Mouse (Mus musculus) intestine, postnatal 0 days (tissue): ENCODE measurements around the gene Ankfy1. TPM values are rescaled to one million over a fixed set of nuclear protein-coding genes. Genes with fewer than 3 reads are reported as not detected.

Source experiments
- ATAC-seq: fragments of 200-750 bp; cut with Nextera tagmentation; 2 replicates; pipeline ENCODE4 v1.8.0; 2017; ENCODE audit warnings: mild to moderate bottlenecking, moderate TSS enrichment, moderate library complexity
- H3K27ac ChIP-seq: fragments of 300-500 bp; sonication (generic); 2 replicates; pipeline ENCODE4 v1.5.1; 2014; ENCODE audit warnings: mild to moderate bottlenecking, low read depth, low read length, moderate library complexity
- H3K27me3 ChIP-seq: fragments of 300-500 bp; sonication (generic); replicated peaks from 2 replicates; pipeline ENCODE4 v1.6.1; 2014; ENCODE audit warnings: low read length, mixed read lengths; ENCODE audit not compliant: control insufficient read depth, insufficient read depth
- H3K36me3 ChIP-seq: fragments of 300-500 bp; sonication (generic); 2 replicates; pipeline ENCODE4 v1.6.1; 2014; ENCODE audit warnings: mild to moderate bottlenecking, moderate library complexity; ENCODE audit not compliant: control insufficient read depth, insufficient read depth
- H3K4me1 ChIP-seq: fragments of 300-500 bp; sonication (generic); replicated peaks from 2 replicates; pipeline ENCODE4 v1.6.1; 2014; ENCODE audit warnings: antibody characterized with exemption, low read length, mixed read lengths; ENCODE audit not compliant: control insufficient read depth, insufficient read depth
- H3K4me2 ChIP-seq: fragments of 300-500 bp; sonication (generic); replicated peaks from 2 replicates; pipeline ENCODE4 v1.6.1; 2014; ENCODE audit warnings: low read depth, mild to moderate bottlenecking, moderate library complexity
- H3K4me3 ChIP-seq: fragments of 300-500 bp; sonication (generic); 2 replicates; pipeline ENCODE4 v1.5.1; 2014; ENCODE audit warnings: low read depth, low read length
- H3K9ac ChIP-seq: fragments of 300-500 bp; sonication (generic); 2 replicates; pipeline ENCODE4 v1.6.1; 2014; ENCODE audit warnings: mild to moderate bottlenecking, low read depth, low read length
- H3K9me3 ChIP-seq: fragments of 300-500 bp; sonication (generic); 2 replicates; pipeline ENCODE4 v1.6.1; 2016; ENCODE audit warnings: mixed run types; ENCODE audit not compliant: control insufficient read depth
- CTCF ChIP-seq: sonication (generic); IDR thresholded peaks from 2 replicates; pipeline ENCODE4 v1.5.1; 2016; ENCODE audit warnings: low read depth, mild to moderate bottlenecking, control low read depth, antibody characterized with exemption, moderate library complexity
- WGBS: fragments of 180-500 bp; shearing (Covaris S2); extraction: QIAGEN DNeasy Blood & Tissue Kit; methylation state at CpG from one replicate; pipeline ENCODE4 v1.1.7; 2014; 5-methylcytosine and 5-hydroxymethylcytosine counted together
- polyA plus RNA-seq: library from polyadenylated mRNA; unstranded; fragments of >200 nt; fragmentation: Nextera tagmentation; extraction: Ambion mirVana; gene quantifications from 2 replicates; pipeline ENCODE4 v1.2.1, GENCODE M21; 2015

The Ankfy1 gene
- polyA plus RNA-seq, 1 experiment from 2014 or later = 8.3 TPM

GRCm38 (mm10) chr11:72683402-72683801, 6.4 kb upstream of the Ankfy1 start:
- H3K9ac ChIP-seq = no peak overlapping the region
- no peak overlapping the region for H3K4me3 ChIP-seq
- H3K9me3 ChIP-seq = no peaks in the 10 kb centered on the region
- no peak for TF ChIP-seq CTCF
- 0 out of 2 replicates have a peak, but pooled peaks cover 7% of the 10 kb centered on the region for H3K36me3 ChIP-seq
- no peaks in the 10 kb centered on the region for H3K4me1 ChIP-seq
- no peak overlapping the region for H3K27ac ChIP-seq
- no peak overlapping the region for H3K4me2 ChIP-seq
- H3K27me3 ChIP-seq = no peaks in the 10 kb centered on the region
- no peak for ATAC-seq
- 96% methylated on average over 2 of the region's 2 CpGs for WGBS

GRCm38 (mm10) chr11:72686697-72687096, 3.1 kb upstream of the Ankfy1 start:
- no peak for ATAC-seq
- peaks cover 3% of the 10 kb centered on the region; the same call in 1 of the 2 replicates for H3K36me3 ChIP-seq
- no peaks in the 10 kb centered on the region for H3K9me3 ChIP-seq
- H3K27ac ChIP-seq = no peak overlapping the region
- 0 out of 2 replicates have a peak, but pooled peaks cover 6% of the 10 kb centered on the region for H3K4me1 ChIP-seq
- no peak overlapping the region for H3K9ac ChIP-seq
- H3K27me3 ChIP-seq = no peaks in the 10 kb centered on the region
- no peak for TF ChIP-seq CTCF
- H3K4me2 ChIP-seq = no peak overlapping the region
- H3K4me3 ChIP-seq = no peak overlapping the region

GRCm38 (mm10) chr11:72688242-72688641, 1.6 kb upstream of the Ankfy1 start:
- Histone ChIP-seq H3K9me3 (no peaks in the 10 kb centered on the region), H3K36me3 (peaks cover 3% of the 10 kb centered on the region; the same call in 1 of the 2 replicates), H3K27me3 (no peaks in the 10 kb centered on the region), H3K4me2 (no peak overlapping the region), H3K27ac (no peak overlapping the region), H3K4me1 (0 out of 2 replicates have a peak, but pooled peaks cover 6% of the 10 kb centered on the region), H3K4me3 (no peak overlapping the region), H3K9ac (no peak overlapping the region)
- no peak for ATAC-seq
- WGBS = 17% methylated on average over 5 of the region's 5 CpGs
- no peak for TF ChIP-seq CTCF

- 48% methylated on average over 3 of the region's 3 CpGs for WGBS
- no peaks in the 10 kb centered on the region for H3K27me3 ChIP-seq
- peak overlapping the region; percentile 78; the same call in 1 of the 2 replicates for H3K9ac ChIP-seq
- H3K9me3 ChIP-seq = no peaks in the 10 kb centered on the region
- peak overlapping the region; percentile 95 for H3K4me3 ChIP-seq
- no peak overlapping the region for H3K27ac ChIP-seq
- TF ChIP-seq CTCF = no peak
- H3K4me2 ChIP-seq = peak overlapping the region; percentile 68
- no peak for ATAC-seq
- H3K4me1 ChIP-seq = 0 out of 2 replicates have a peak, but pooled peaks cover 6% of the 10 kb centered on the region
- H3K36me3 ChIP-seq = peaks cover 1% of the 10 kb centered on the region; the same call in 1 of the 2 replicates
These were observed 691 bp upstream of the Ankfy1 start for GRCm38 (mm10) chr11:72689115-72689514.

GRCm38 (mm10) chr11:72692353-72692752, 2.5 kb downstream of the Ankfy1 start:
- Histone ChIP-seq H3K4me1 (0 out of 2 replicates have a peak, but pooled peaks cover 6% of the 10 kb centered on the region), H3K9ac (no peak overlapping the region), H3K36me3 (no peaks in the 10 kb centered on the region; the same call in 1 of the 2 replicates), H3K4me3 (no peak overlapping the region), H3K4me2 (no peak overlapping the region), H3K9me3 (no peaks in the 10 kb centered on the region), H3K27ac (no peak overlapping the region), H3K27me3 (no peaks in the 10 kb centered on the region)
- no peak for TF ChIP-seq CTCF
- 91% methylated on average over 4 of the region's 4 CpGs for WGBS
- no peak for ATAC-seq

GRCm38 (mm10) chr11:72695025-72695424, 5.2 kb downstream of the Ankfy1 start:
- no peaks in the 10 kb centered on the region for H3K9me3 ChIP-seq
- H3K27ac ChIP-seq = no peak overlapping the region
- H3K9ac ChIP-seq = no peak overlapping the region
- no peak overlapping the region for H3K4me2 ChIP-seq
- no peaks in the 10 kb centered on the region for H3K27me3 ChIP-seq
- ATAC-seq = no peak
- H3K36me3 ChIP-seq = no peaks in the 10 kb centered on the region; the same call in 1 of the 2 replicates
- H3K4me1 ChIP-seq = 0 out of 2 replicates have a peak, but pooled peaks cover 6% of the 10 kb centered on the region
- WGBS = 48% methylated on average over 3 of the region's 3 CpGs
- TF ChIP-seq CTCF = no peak
- H3K4me3 ChIP-seq = no peak overlapping the region
